Mouse (Mus musculus): ENCODE data around the gene Slc5a10.

GRCm38 (mm10) chr11:61687595-61687994 lies 33.0 kb downstream of the Slc5a10 start:
- TF ChIP-seq CTCF (IDR thresholded peaks at IDR 0.05; ENCODE audit: control insufficient read depth, insufficient read depth, insufficient read length) (no peak), MAX (IDR thresholded peaks at IDR 0.05) (no peak), MYOG (IDR thresholded peaks at IDR 0.05; ENCODE audit: control insufficient read depth, extremely low read depth, insufficient read length) (no peak), USF1 (IDR thresholded peaks at IDR 0.05; ENCODE audit: low read depth) (no peak), MYOD1 (IDR thresholded peaks at IDR 0.05; ENCODE audit: control insufficient read depth, insufficient read length, low read depth) (no peak), FOSL1 (IDR thresholded peaks at IDR 0.05; ENCODE audit: insufficient read depth, low read length, poor library complexity, severe bottlenecking) (no peak)
